Mouse (Mus musculus) left cerebral cortex, postnatal 25 days (tissue): Measurements from ENCODE around the gene Washc1. TPM values are rescaled to one million over a fixed set of nuclear protein-coding genes. Genes with fewer than 3 reads are reported as not detected.

Experiments used
- total RNA-seq, 2 experiments: library from RNA; stranded (reverse); gene quantifications; 2 replicates each; pipeline ENCODE4 v1.2.3; 2021

Washc1 gene
- total RNA-seq, 2 experiments from 2014 or later = 35.8 to 41.3 TPM

Other genes starting within 250 kb of the Washc1 start
- gene Ralbp1, start 225.7 kb upstream of the Washc1 start, total RNA-seq = 10 to 100 TPM; 53.1 to 57.8 TPM
- 10 to 100 TPM; 25.2 to 30.1 TPM for gene Twsg1, start 160.3 kb upstream of the Washc1 start, total RNA-seq
- 100 to 1,000 TPM; 168 to 176 TPM for gene Ankrd12, start 34.5 kb upstream of the Washc1 start, total RNA-seq
- 100 to 1,000 TPM; 232 to 243 TPM for gene Ndufv2, start 10.0 kb upstream of the Washc1 start, total RNA-seq
- 1 to 10 TPM; 1.3 to 2.0 TPM for gene Ddx11, start 12.0 kb downstream of the Washc1 start, total RNA-seq